Mouse (Mus musculus) heart, embryonic 12.5 days (tissue): ENCODE measurements around the gene Gm45140. TPM values are rescaled to one million over a fixed set of nuclear protein-coding genes. Genes with fewer than 3 reads are reported as not detected.

ENCODE experiments used
- ATAC-seq: fragments of 200-750 bp; cut with Nextera tagmentation; 2 replicates; pipeline ENCODE4 v1.8.0; 2017; ENCODE audit warnings: moderate TSS enrichment, moderate library complexity; ENCODE audit not compliant: insufficient number of reproducible peaks, low FRiP score
- H3K27ac ChIP-seq: fragments of 300-500 bp; sonication (generic); 2 replicates; pipeline ENCODE4 v1.5.1; 2016; ENCODE audit warnings: mild to moderate bottlenecking, moderate library complexity; ENCODE audit not compliant: poor library complexity, severe bottlenecking
- H3K27me3 ChIP-seq: fragments of 300-500 bp; sonication (generic); replicated peaks from 2 replicates; pipeline ENCODE4 v1.6.1; 2016; ENCODE audit warnings: mild to moderate bottlenecking, moderate library complexity
- H3K36me3 ChIP-seq: fragments of 300-500 bp; sonication (generic); 2 replicates; pipeline ENCODE4 v1.6.1; 2016; ENCODE audit warnings: mild to moderate bottlenecking, moderate library complexity
- H3K4me1 ChIP-seq: fragments of 300-500 bp; sonication (generic); replicated peaks from 2 replicates; pipeline ENCODE4 v1.6.1; 2016; ENCODE audit warnings: mild to moderate bottlenecking
- H3K4me2 ChIP-seq: fragments of 300-500 bp; sonication (generic); 2 replicates; pipeline ENCODE4 v1.6.1; 2016; ENCODE audit warnings: mild to moderate bottlenecking, moderate library complexity
- H3K4me3 ChIP-seq: fragments of 300-500 bp; sonication (generic); 2 replicates; pipeline ENCODE4 v1.5.1; 2016; ENCODE audit warnings: mild to moderate bottlenecking
- H3K9ac ChIP-seq: fragments of 300-500 bp; sonication (generic); 2 replicates; pipeline ENCODE4 v1.6.1; 2016; ENCODE audit warnings: mild to moderate bottlenecking, moderate library complexity
- H3K9me3 ChIP-seq: fragments of 300-500 bp; sonication (generic); replicated peaks from 2 replicates; pipeline ENCODE4 v1.6.1; 2016; ENCODE audit warnings: mild to moderate bottlenecking, moderate library complexity
- WGBS: fragments of 180-500 bp; shearing (Covaris S2); methylation state at CpG from one replicate; pipeline ENCODE4 v1.1.7; 2016; 5-methylcytosine and 5-hydroxymethylcytosine counted together
- polyA plus RNA-seq: library from polyadenylated mRNA; unstranded; fragments of >200 nt; fragmentation: Nextera tagmentation; extraction: Ambion mirVana; gene quantifications from 2 replicates; pipeline ENCODE4 v1.2.1, GENCODE M21; 2016

Gm45140 gene
- polyA plus RNA-seq, 1 experiment from 2014 or later = 1.9 TPM

DNA sequence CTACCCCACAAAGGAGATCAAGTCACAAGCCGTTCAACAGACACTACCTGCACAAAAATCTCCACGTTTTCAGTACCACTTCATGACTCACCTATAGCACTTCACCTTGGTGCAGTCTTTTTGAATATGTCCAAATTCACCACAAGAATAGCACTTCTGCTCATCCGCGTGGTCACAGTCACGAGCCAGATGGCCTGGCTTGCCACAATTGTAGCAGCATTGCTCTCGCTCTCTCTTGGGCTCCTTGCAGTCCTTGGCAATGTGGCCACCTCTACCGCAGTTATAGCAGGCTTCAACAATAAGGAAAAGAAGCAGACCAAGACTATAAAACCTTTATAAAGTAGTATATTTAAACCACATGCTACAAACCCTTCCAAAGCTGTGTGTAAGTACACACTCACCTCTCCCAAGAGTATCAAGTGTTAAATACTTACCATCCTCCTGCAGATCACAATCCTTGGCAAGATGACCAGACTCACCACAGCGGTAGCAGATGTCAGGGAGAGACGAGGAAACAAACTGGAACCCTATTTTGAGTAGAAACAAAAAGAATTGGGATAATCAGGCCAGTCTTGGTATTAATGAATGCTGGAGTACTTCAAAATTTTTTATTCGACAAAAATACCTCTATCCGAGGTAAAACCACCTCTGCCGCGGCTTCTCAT, 9.6 kb upstream of the Gm45140 start:
- Histone ChIP-seq H3K36me3 (peaks cover 47% of the 10 kb centered on the region), H3K4me2 (no peak overlapping the region), H3K4me3 (no peak overlapping the region), H3K27me3 (no peaks in the 10 kb centered on the region), H3K4me1 (peaks cover 16% of the 10 kb centered on the region), H3K9ac (no peak overlapping the region), H3K9me3 (no peaks in the 10 kb centered on the region), H3K27ac (no peak overlapping the region)
- WGBS = 94% methylated on average over 13 of the region's 13 CpGs
- no peak for ATAC-seq

DNA sequence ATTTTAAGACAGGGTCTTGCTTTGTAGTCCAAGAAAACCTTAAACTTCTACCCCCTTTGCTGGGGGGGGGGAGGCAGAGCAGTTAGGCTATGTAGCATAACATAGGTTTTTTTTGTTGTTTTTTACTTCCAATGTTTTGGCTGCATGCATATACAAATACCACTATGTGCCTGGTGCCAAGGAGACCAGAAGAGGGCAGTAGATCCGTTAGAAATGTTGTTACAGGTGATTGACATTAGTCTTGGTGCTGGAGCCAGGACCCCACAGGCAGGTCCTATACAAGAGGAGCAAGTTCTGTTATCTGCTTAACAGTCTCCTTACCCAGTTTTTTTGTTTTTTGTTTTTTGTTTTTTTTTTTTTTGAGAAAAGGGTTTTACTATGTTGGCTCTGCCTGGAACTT, 6.7 kb upstream of the Gm45140 start:
- peaks cover 38% of the 10 kb centered on the region for H3K36me3 ChIP-seq
- no peak overlapping the region for H3K9ac ChIP-seq
- peaks cover 15% of the 10 kb centered on the region for H3K4me1 ChIP-seq
- no peak overlapping the region for H3K4me3 ChIP-seq
- no peaks in the 10 kb centered on the region for H3K9me3 ChIP-seq
- no peak for ATAC-seq
- WGBS = 20% methylated on average over 1 of the region's 1 CpGs
- no peak overlapping the region for H3K4me2 ChIP-seq
- H3K27me3 ChIP-seq = no peaks in the 10 kb centered on the region
- H3K27ac ChIP-seq = no peak overlapping the region

- no peak overlapping the region for H3K27ac ChIP-seq
- no peak overlapping the region for H3K9ac ChIP-seq
- ATAC-seq = no peak
- H3K27me3 ChIP-seq = no peaks in the 10 kb centered on the region
- no peak overlapping the region for H3K4me3 ChIP-seq
- H3K9me3 ChIP-seq = no peaks in the 10 kb centered on the region
- H3K4me2 ChIP-seq = no peak overlapping the region
- WGBS = 82% methylated on average over 8 of the region's 8 CpGs
- peaks cover 12% of the 10 kb centered on the region; the same call in 1 of the 2 replicates for H3K4me1 ChIP-seq
- peaks cover 38% of the 10 kb centered on the region for H3K36me3 ChIP-seq
Observed at GRCm38 (mm10) chr6:87841635-87842034, 6.0 kb upstream of the Gm45140 start.

DNA sequence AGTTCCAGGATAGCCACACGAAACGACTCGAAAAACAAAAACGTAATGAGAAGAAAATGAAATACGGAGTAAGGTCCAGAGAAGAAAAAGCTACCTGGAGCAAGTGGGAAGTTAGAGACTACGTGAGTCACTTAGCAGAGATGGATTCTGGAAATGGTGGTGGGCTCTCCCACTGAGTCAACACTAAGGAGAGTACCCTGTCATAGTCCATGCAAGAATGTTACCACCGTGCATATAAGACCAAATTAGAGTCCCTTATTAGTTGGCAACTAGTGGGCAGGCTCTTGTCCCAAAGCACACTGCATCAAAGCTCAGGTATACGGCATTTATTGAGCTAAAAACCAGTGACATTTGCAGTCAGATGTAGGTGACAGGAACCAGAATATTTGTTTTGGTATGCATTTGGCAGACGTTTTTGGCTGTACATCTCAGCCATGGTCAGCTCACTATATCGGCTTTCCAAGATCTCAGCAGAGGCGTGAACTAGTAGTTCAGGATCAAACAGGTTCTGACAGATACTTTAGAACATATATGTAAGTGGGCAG, 4.3 kb upstream of the Gm45140 start:
- peaks cover 35% of the 10 kb centered on the region for H3K36me3 ChIP-seq
- no peak overlapping the region for H3K4me3 ChIP-seq
- H3K4me1 ChIP-seq = peaks cover 12% of the 10 kb centered on the region; the same call in 1 of the 2 replicates
- 59% methylated on average over 11 of the region's 11 CpGs for WGBS
- 0 out of 2 replicates have a peak overlapping the region, but pooled peaks have one; percentile 3 for H3K27ac ChIP-seq
- ATAC-seq = no peak
- no peak overlapping the region; the same call in 1 of the 2 replicates for H3K9ac ChIP-seq
- H3K9me3 ChIP-seq = no peaks in the 10 kb centered on the region
- H3K4me2 ChIP-seq = peak overlapping the region; percentile 84
- no peaks in the 10 kb centered on the region for H3K27me3 ChIP-seq

GRCm38 (mm10) chr6:87838551-87839197, 3.1 kb upstream of the Gm45140 start, which contains the start of gene Isy1:
Gene Isy1 (minus strand): TSS chr6:87838798.
- peaks cover 34% of the 10 kb centered on the region for H3K36me3 ChIP-seq
- no peaks in the 10 kb centered on the region for H3K9me3 ChIP-seq
- H3K27ac ChIP-seq = peak within 1 kb of the TSS; percentile 94
- peak; percentile 94 for ATAC-seq
- no peaks in the 10 kb centered on the region for H3K27me3 ChIP-seq
- under 1% methylated on average over 46 of the region's 46 CpGs for WGBS
- H3K4me3 ChIP-seq = peak within 1 kb of the TSS; percentile 71
- peak within 1 kb of the TSS; percentile 93 for H3K9ac ChIP-seq
- peaks cover 12% of the 10 kb centered on the region; the same call in 1 of the 2 replicates for H3K4me1 ChIP-seq
- H3K4me2 ChIP-seq = peak within 1 kb of the TSS; percentile 84

DNA sequence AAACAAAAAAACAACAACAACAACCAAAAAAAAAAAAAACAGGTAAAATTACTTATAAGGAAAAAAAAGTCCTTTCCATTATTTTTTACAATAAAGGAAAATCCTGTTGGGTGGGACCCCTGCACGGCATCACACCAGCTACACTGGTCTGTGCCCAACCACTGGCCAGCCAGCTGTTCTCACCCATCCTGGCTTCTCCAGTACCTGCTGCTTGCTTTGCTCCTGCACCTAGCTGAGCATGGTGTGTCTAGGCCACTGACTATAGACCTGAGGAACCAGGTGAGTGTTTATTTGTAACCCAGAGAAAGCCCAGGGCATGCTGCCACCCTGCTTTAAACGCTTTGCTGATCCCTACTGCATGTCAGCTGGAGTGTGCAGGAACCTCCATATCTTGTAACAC, 15.2 kb downstream of the Gm45140 start:
- H3K9ac ChIP-seq = no peak overlapping the region
- 93% methylated on average over 2 of the region's 2 CpGs for WGBS
- H3K4me1 ChIP-seq = no peaks in the 10 kb centered on the region
- no peaks in the 10 kb centered on the region for H3K9me3 ChIP-seq
- H3K4me3 ChIP-seq = no peak overlapping the region
- H3K4me2 ChIP-seq = no peak overlapping the region
- H3K27me3 ChIP-seq = no peaks in the 10 kb centered on the region
- peaks cover 91% of the 10 kb centered on the region for H3K36me3 ChIP-seq
- H3K27ac ChIP-seq = no peak overlapping the region
- ATAC-seq = no peak

GRCm38 (mm10) chr6:87814486-87814885, 21.1 kb downstream of the Gm45140 start:
- WGBS = 92% methylated on average over 5 of the region's 5 CpGs
- peaks cover 41% of the 10 kb centered on the region for H3K36me3 ChIP-seq
- no peak overlapping the region for H3K4me3 ChIP-seq
- no peaks in the 10 kb centered on the region for H3K27me3 ChIP-seq
- no peak overlapping the region for H3K27ac ChIP-seq
- H3K9ac ChIP-seq = no peak overlapping the region
- no peak overlapping the region for H3K4me2 ChIP-seq
- no peak for ATAC-seq
- peaks cover 18% of the 10 kb centered on the region for H3K4me1 ChIP-seq
- H3K9me3 ChIP-seq = no peaks in the 10 kb centered on the region

DNA sequence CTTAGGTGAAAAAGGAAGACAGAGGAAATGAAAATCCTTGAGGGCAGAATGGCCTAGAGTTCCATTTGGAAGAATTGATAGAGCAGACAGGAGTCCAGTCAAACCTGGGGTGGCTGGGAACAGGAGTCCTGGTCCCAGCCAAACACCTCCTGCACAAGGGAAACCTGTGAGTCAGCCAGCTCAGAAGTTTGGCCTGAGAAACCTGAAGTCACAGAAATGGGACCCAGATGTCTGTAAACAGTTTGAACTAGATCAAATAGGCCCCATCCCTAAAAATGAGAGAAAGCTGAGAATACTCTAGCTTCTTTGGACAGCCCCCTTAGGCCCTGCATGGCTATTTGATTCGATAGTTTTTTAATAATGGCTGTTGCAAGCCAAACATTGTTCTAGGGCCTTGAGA, 22.9 kb downstream of the Gm45140 start:
- H3K36me3 ChIP-seq = peaks cover 22% of the 10 kb centered on the region
- WGBS = 71% methylated on average over 1 of the region's 1 CpGs
- peak overlapping the region; percentile 84; the same call in 1 of the 2 replicates for H3K9ac ChIP-seq
- H3K27ac ChIP-seq = no peak overlapping the region
- H3K4me2 ChIP-seq = peak overlapping the region; percentile 91
- H3K4me3 ChIP-seq = peak overlapping the region; percentile 86
- no peaks in the 10 kb centered on the region for H3K9me3 ChIP-seq
- no peak for ATAC-seq
- H3K27me3 ChIP-seq = no peaks in the 10 kb centered on the region
- H3K4me1 ChIP-seq = peaks cover 18% of the 10 kb centered on the region

DNA sequence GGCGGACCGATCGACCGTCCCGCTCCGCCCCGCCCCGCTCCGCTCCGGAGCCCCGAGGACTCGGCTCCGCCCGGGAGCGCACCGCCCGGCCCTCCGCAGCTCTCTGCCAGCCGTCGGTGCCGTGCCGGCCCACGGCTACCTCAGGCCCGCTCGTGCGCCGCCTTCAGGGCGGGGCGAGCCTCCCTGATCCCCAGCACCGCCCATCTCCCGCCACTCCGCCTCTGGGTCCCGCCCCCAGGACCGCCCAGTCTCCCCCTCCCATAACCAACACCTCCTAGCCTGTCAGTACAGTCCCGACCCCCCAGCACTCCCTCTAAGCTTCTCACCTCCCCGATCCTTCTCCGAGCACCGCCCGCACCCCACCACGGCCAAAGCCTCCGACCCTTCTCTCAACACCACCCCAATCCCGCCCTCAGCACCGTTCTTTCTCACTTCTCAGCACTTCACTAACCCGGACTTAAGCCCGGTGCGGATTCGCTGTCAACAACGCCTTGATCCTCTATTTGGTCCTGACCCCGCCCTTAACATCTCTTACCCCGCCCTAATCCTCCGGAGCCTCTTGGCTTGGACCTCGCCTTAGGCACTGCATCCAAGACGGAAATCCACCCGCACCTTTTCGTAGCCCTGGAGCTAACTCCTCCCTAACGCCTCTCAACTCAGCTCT, 23.8 kb downstream of the Gm45140 start, which contains the start of gene Rab43:
Rab43 (minus strand) TSS at position 490 of the 664 bp plus-strand sequence.
- ATAC-seq = peak; percentile 97
- WGBS = under 1% methylated on average over 56 of the region's 56 CpGs
- Histone ChIP-seq H3K36me3 (peaks cover 14% of the 10 kb centered on the region), H3K4me1 (peaks cover 21% of the 10 kb centered on the region), H3K4me3 (peak within 1 kb of the TSS; percentile 86), H3K27me3 (no peaks in the 10 kb centered on the region), H3K9ac (peak within 1 kb of the TSS; percentile 84), H3K4me2 (peak within 1 kb of the TSS; percentile 91), H3K9me3 (no peaks in the 10 kb centered on the region), H3K27ac (peak within 1 kb of the TSS; percentile 79)

DNA sequence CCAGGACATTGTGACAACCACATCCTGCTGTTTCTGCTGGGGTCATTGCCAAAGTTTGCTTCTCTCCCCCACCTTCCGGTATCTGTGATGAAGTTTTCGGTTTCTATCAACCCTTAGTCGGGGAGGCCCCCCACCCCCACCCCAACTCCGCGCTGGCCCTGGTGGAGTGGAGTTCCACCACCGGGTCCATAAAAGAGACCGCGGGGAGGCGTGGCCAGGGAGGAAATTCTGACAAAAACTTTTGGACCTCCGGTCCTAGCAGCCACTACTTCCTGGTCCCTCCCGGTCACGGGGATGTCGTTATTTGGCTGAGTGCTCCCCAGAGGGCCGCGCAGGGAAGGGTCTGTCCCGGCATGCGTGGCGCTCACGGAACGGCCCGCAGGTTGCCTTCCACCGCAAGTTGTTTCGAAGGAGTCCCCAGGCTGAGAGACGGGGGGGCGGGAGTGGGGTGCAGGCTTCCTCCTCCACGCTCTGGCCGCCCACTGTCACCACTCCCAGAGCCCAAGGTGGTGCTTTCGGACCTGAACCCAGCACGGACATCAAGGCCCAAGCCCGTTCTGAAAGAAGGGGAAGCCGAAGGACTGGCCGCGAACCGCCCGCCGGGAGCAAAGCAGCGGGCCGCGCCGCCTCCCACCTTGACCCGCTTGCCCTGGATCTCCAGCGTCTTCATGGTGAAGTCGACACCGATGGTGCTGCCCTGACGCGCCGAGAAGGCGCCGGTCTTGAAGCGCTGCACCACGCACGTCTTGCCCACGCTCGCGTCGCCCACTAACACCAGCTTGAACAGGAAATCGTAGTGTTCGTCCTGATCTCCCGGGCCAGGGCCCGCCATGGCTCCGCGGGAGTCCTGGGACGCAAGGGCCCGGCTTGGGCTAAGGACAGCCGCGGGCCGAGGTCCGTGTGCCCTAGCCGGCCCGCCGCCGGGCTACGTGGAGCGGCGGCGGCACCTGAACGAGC, 24.6 kb downstream of the Gm45140 start:
- no peaks in the 10 kb centered on the region for H3K27me3 ChIP-seq
- ATAC-seq = peak; percentile 22
- peak overlapping the region; percentile 91 for H3K4me2 ChIP-seq
- WGBS = under 1% methylated on average over 75 of the region's 77 CpGs
- H3K27ac ChIP-seq = peak overlapping the region; percentile 79
- no peaks in the 10 kb centered on the region for H3K9me3 ChIP-seq
- H3K9ac ChIP-seq = peak overlapping the region; percentile 84
- peaks cover 23% of the 10 kb centered on the region for H3K4me1 ChIP-seq
- peaks cover 6% of the 10 kb centered on the region for H3K36me3 ChIP-seq
- peak overlapping the region; percentile 86 for H3K4me3 ChIP-seq
